Mouse (Mus musculus): ENCODE results near the gene Acbd5. TPM values are rescaled to one million over a fixed set of nuclear protein-coding genes. Genes with fewer than 3 reads are reported as not detected.

Gene Acbd5
- 0.71 and 0.76 TPM in 2 replicates for polyA plus RNA-seq (2012)

- Histone ChIP-seq H3K4me1 (ENCODE audit: control insufficient read depth) (peaks cover 26% of the 10 kb centered on the region), H3K4me3 (replicated peaks) (peak within 1 kb of the TSS; percentile 94), H3K36me3 (ENCODE audit: control insufficient read depth) (peaks cover 7% of the 10 kb centered on the region), H3K27me3 (ENCODE audit: control insufficient read depth) (no peaks in the 10 kb centered on the region), H3K9me3 (ENCODE audit: control insufficient read depth, low read length) (no peaks in the 10 kb centered on the region)
- TF ChIP-seq TAL1 (IDR thresholded peaks at IDR 0.05; ENCODE audit: low read length) = no peak
Measured at GRCm38 (mm10) chr2:23067552-23068369, at the start of gene Acbd5. Gene Acbd5, plus strand, starts transcription at chr2:23068167.

GRCm38 (mm10) chr2:23019170-23019569 lies 48.8 kb upstream of the Acbd5 start:
- no peak for TF ChIP-seq GATA1 (IDR thresholded peaks at IDR 0.05; ENCODE audit: low read length)
- no peak for TF ChIP-seq TAL1 (IDR thresholded peaks at IDR 0.05; ENCODE audit: low read length)
- Histone ChIP-seq H3K4me3 (replicated peaks) (no peak overlapping the region), H3K27me3 (ENCODE audit: control insufficient read depth) (no peaks in the 10 kb centered on the region), H3K4me1 (ENCODE audit: control insufficient read depth) (peaks cover 32% of the 10 kb centered on the region), H3K9me3 (ENCODE audit: control insufficient read depth, low read length) (peaks cover 2% of the 10 kb centered on the region; the same call in 1 of the 2 replicates), H3K36me3 (ENCODE audit: control insufficient read depth) (peaks cover 7% of the 10 kb centered on the region)

GRCm38 (mm10) chr2:23021320-23021719 lies 46.6 kb upstream of the Acbd5 start:
- TF ChIP-seq GATA1 (IDR thresholded peaks at IDR 0.05; ENCODE audit: low read length) = no peak
- TF ChIP-seq TAL1 (IDR thresholded peaks at IDR 0.05; ENCODE audit: low read length) = no peak
- Histone ChIP-seq H3K4me3 (replicated peaks) (no peak overlapping the region), H3K4me1 (ENCODE audit: control insufficient read depth) (peaks cover 29% of the 10 kb centered on the region), H3K9me3 (ENCODE audit: control insufficient read depth, low read length) (peaks cover 2% of the 10 kb centered on the region; the same call in 1 of the 2 replicates), H3K27me3 (ENCODE audit: control insufficient read depth) (no peaks in the 10 kb centered on the region), H3K36me3 (ENCODE audit: control insufficient read depth) (peaks cover 7% of the 10 kb centered on the region)

GRCm38 (mm10) chr2:23021721-23022120 lies 46.2 kb upstream of the Acbd5 start:
- Histone ChIP-seq H3K4me1 (ENCODE audit: control insufficient read depth) (peaks cover 33% of the 10 kb centered on the region), H3K9me3 (ENCODE audit: control insufficient read depth, low read length) (peaks cover 2% of the 10 kb centered on the region; the same call in 1 of the 2 replicates), H3K27me3 (ENCODE audit: control insufficient read depth) (no peaks in the 10 kb centered on the region), H3K36me3 (ENCODE audit: control insufficient read depth) (peaks cover 10% of the 10 kb centered on the region), H3K4me3 (replicated peaks) (no peak overlapping the region)
- TF ChIP-seq GATA1 (IDR thresholded peaks at IDR 0.05; ENCODE audit: low read length) = no peak
- no peak for TF ChIP-seq TAL1 (IDR thresholded peaks at IDR 0.05; ENCODE audit: low read length)

- TF ChIP-seq TAL1 (IDR thresholded peaks at IDR 0.05; ENCODE audit: low read length) = no peak
- TF ChIP-seq GATA1 (IDR thresholded peaks at IDR 0.05; ENCODE audit: low read length) = no peak
Measured at GRCm38 (mm10) chr2:23023023-23023422, 44.9 kb upstream of the Acbd5 start.

GRCm38 (mm10) chr2:23023714-23024282 lies 44.2 kb upstream of the Acbd5 start:
- H3K4me1 ChIP-seq (ENCODE audit: control insufficient read depth) = peaks cover 40% of the 10 kb centered on the region
- peaks cover 2% of the 10 kb centered on the region; the same call in 1 of the 2 replicates for H3K9me3 ChIP-seq (ENCODE audit: control insufficient read depth, low read length)
- no peak overlapping the region for H3K4me3 ChIP-seq (replicated peaks)
- TF ChIP-seq GATA1 (IDR thresholded peaks at IDR 0.05; ENCODE audit: low read length) (no peak), TAL1 (IDR thresholded peaks at IDR 0.05; ENCODE audit: low read length) (no peak)
- no peaks in the 10 kb centered on the region for H3K27me3 ChIP-seq (ENCODE audit: control insufficient read depth)
- peaks cover 16% of the 10 kb centered on the region for H3K36me3 ChIP-seq (ENCODE audit: control insufficient read depth)

More at GRCm38 (mm10) chr2:23023023-23023422, 44.9 kb upstream of the Acbd5 start:
- Histone ChIP-seq H3K36me3 (ENCODE audit: control insufficient read depth) (peaks cover 15% of the 10 kb centered on the region), H3K27me3 (ENCODE audit: control insufficient read depth) (no peaks in the 10 kb centered on the region), H3K4me1 (ENCODE audit: control insufficient read depth) (peaks cover 40% of the 10 kb centered on the region), H3K9me3 (ENCODE audit: control insufficient read depth, low read length) (peaks cover 2% of the 10 kb centered on the region; the same call in 1 of the 2 replicates), H3K4me3 (replicated peaks) (no peak overlapping the region)

GRCm38 (mm10) chr2:23026379-23026778 lies 41.6 kb upstream of the Acbd5 start:
- TF ChIP-seq GATA1 (IDR thresholded peaks at IDR 0.05; ENCODE audit: low read length) = no peak
- TF ChIP-seq TAL1 (IDR thresholded peaks at IDR 0.05; ENCODE audit: low read length) = no peak
- Histone ChIP-seq H3K4me3 (replicated peaks) (no peak overlapping the region), H3K4me1 (ENCODE audit: control insufficient read depth) (peaks cover 35% of the 10 kb centered on the region), H3K9me3 (ENCODE audit: control insufficient read depth, low read length) (no peaks in the 10 kb centered on the region), H3K36me3 (ENCODE audit: control insufficient read depth) (peaks cover 27% of the 10 kb centered on the region), H3K27me3 (ENCODE audit: control insufficient read depth) (no peaks in the 10 kb centered on the region)

- Histone ChIP-seq H3K4me3 (replicated peaks) (no peak overlapping the region), H3K27me3 (ENCODE audit: control insufficient read depth) (no peaks in the 10 kb centered on the region), H3K36me3 (ENCODE audit: control insufficient read depth) (peaks cover 41% of the 10 kb centered on the region), H3K9me3 (ENCODE audit: control insufficient read depth, low read length) (no peaks in the 10 kb centered on the region), H3K4me1 (ENCODE audit: control insufficient read depth) (peaks cover 24% of the 10 kb centered on the region)
- TF ChIP-seq GATA1 (IDR thresholded peaks at IDR 0.05; ENCODE audit: low read length) = no peak
- no peak for TF ChIP-seq TAL1 (IDR thresholded peaks at IDR 0.05; ENCODE audit: low read length)
Measured at GRCm38 (mm10) chr2:23028826-23029225, 39.1 kb upstream of the Acbd5 start.

GRCm38 (mm10) chr2:23030631-23031030 lies 37.3 kb upstream of the Acbd5 start:
- H3K4me1 ChIP-seq (ENCODE audit: control insufficient read depth) = peaks cover 29% of the 10 kb centered on the region
- H3K27me3 ChIP-seq (ENCODE audit: control insufficient read depth) = no peaks in the 10 kb centered on the region
- TF ChIP-seq GATA1 (IDR thresholded peaks at IDR 0.05; ENCODE audit: low read length) (no peak), TAL1 (IDR thresholded peaks at IDR 0.05; ENCODE audit: low read length) (no peak)
- H3K36me3 ChIP-seq (ENCODE audit: control insufficient read depth) = peaks cover 44% of the 10 kb centered on the region
- no peaks in the 10 kb centered on the region for H3K9me3 ChIP-seq (ENCODE audit: control insufficient read depth, low read length)
- H3K4me3 ChIP-seq (replicated peaks) = no peak overlapping the region
